Mouse (Mus musculus) CH12.LX (cell line): ENCODE results near the gene Grid1. TPM values are rescaled to one million over a fixed set of nuclear protein-coding genes. Genes with fewer than 3 reads are reported as not detected.

Experiments used
- DNase-seq: peaks from one replicate; pipeline ENCODE4 v3.0.0-alpha.2; 2013; ENCODE audit errors: extremely low read depth
- H3K27ac ChIP-seq: 2 replicates; pipeline ENCODE4 v1.5.1; 2012; ENCODE audit warnings: low read depth, mild to moderate bottlenecking, control low read depth, moderate library complexity; ENCODE audit not compliant: insufficient read depth
- H3K27me3 ChIP-seq: replicated peaks from 2 replicates; pipeline ENCODE3; 2012; ENCODE audit warnings: inconsistent platforms
- H3K36me3 ChIP-seq, 2 experiments: replicated peaks in 1 of 2; 2 replicates each; pipeline versions ENCODE3 to v1.6.1; 2012; ENCODE audit warnings: inconsistent platforms in 1 of 2, low read length in 1 of 2, mild to moderate bottlenecking in 1 of 2, mixed read lengths in 1 of 2, moderate library complexity in 1 of 2; ENCODE audit not compliant: control insufficient read depth in 1 of 2, insufficient read depth in 1 of 2
- H3K4me1 ChIP-seq, 2 experiments: 2 replicates each; pipeline ENCODE4 v1.6.1; 2012; ENCODE audit warnings: inconsistent platforms in 1 of 2, moderate library complexity in 1 of 2; ENCODE audit not compliant: insufficient read depth in 2 of 2, control insufficient read depth in 1 of 2
- H3K4me2 ChIP-seq: 2 replicates; pipeline ENCODE4 v1.6.1; 2012; ENCODE audit warnings: low read depth, mild to moderate bottlenecking, control low read depth; ENCODE audit not compliant: poor library complexity, insufficient read depth, severe bottlenecking
- H3K4me3 ChIP-seq, 3 experiments: fragments of 150-350 bp in 1 of 3; sonication (generic) in 1 of 3; replicated peaks in 1 of 3; 2 replicates each; pipeline versions ENCODE3 to v1.5.1; 2011 to 2012; ENCODE audit warnings: low read depth in 2 of 3, low read length in 2 of 3, mild to moderate bottlenecking in 2 of 3, moderate library complexity in 2 of 3, control low read depth in 1 of 3, improper control_type of control experiment in 1 of 3, inconsistent platforms in 1 of 3, mixed read lengths in 1 of 3; ENCODE audit not compliant: poor library complexity in 1 of 3
- H3K79me2 ChIP-seq: replicated peaks from 2 replicates; pipeline ENCODE4 v1.6.1; 2012; ENCODE audit warnings: mild to moderate bottlenecking, moderate library complexity; ENCODE audit not compliant: control insufficient read depth, poor library complexity, insufficient read depth, severe bottlenecking; ENCODE audit errors: extremely low read depth
- H3K9ac ChIP-seq: 2 replicates; pipeline ENCODE4 v1.6.1; 2012; ENCODE audit warnings: low read depth, mild to moderate bottlenecking, control low read depth, moderate library complexity; ENCODE audit not compliant: insufficient read depth
- H3K9me3 ChIP-seq: replicated peaks from 2 replicates; pipeline ENCODE3; 2012; ENCODE audit warnings: low read length, inconsistent platforms, mixed read lengths
- BHLHE40 ChIP-seq: IDR thresholded peaks from 2 replicates; pipeline ENCODE4 v1.6.1; 2011; ENCODE audit warnings: mild to moderate bottlenecking, low read depth, low read length, improper control_type of control experiment
- CHD1 ChIP-seq: IDR thresholded peaks from 2 replicates; pipeline ENCODE4 v1.6.1; 2012; ENCODE audit warnings: low read depth, low read length, improper control_type of control experiment, inconsistent platforms
- CHD2 ChIP-seq: IDR thresholded peaks from 2 replicates; pipeline ENCODE4 v1.6.1; 2011; ENCODE audit warnings: low read length, improper control_type of control experiment
- CTCF ChIP-seq, 2 experiments: IDR thresholded peaks in 1 of 2; conservative IDR thresholded peaks in 1 of 2; 2 replicates each; pipeline ENCODE4 v1.5.1; 2011 to 2012; ENCODE audit warnings: low read depth in 2 of 2, low read length in 2 of 2, improper control_type of control experiment in 1 of 2, inconsistent platforms in 1 of 2, mild to moderate bottlenecking in 1 of 2, moderate library complexity in 1 of 2
- E2F4 ChIP-seq: IDR thresholded peaks from 2 replicates; pipeline ENCODE4 v1.6.1; 2011; ENCODE audit warnings: low read depth, low read length, improper control_type of control experiment; ENCODE audit not compliant: insufficient replicate concordance
- EP300 ChIP-seq: IDR thresholded peaks from 2 replicates; pipeline ENCODE4 v1.6.1; 2011; ENCODE audit warnings: low read length, improper control_type of control experiment
- JUN ChIP-seq: IDR thresholded peaks from 2 replicates; pipeline ENCODE4 v1.6.1; 2011; ENCODE audit warnings: low read depth, mild to moderate bottlenecking, low read length, improper control_type of control experiment, moderate library complexity; ENCODE audit not compliant: insufficient read depth
- MAFK ChIP-seq: IDR thresholded peaks from 2 replicates; pipeline ENCODE4 v1.6.1; 2011; ENCODE audit warnings: low read length, improper control_type of control experiment; ENCODE audit not compliant: insufficient replicate concordance
- MAX ChIP-seq: IDR thresholded peaks from 2 replicates; pipeline ENCODE4 v1.6.1; 2011; ENCODE audit warnings: low read length, improper control_type of control experiment
- MAZ ChIP-seq: IDR thresholded peaks from 2 replicates; pipeline ENCODE4 v1.6.1; 2012; ENCODE audit warnings: low read depth, mild to moderate bottlenecking, inconsistent platforms, low read length, improper control_type of control experiment, moderate library complexity
- MXI1 ChIP-seq: IDR thresholded peaks from 2 replicates; pipeline ENCODE4 v1.6.1; 2011; ENCODE audit warnings: mild to moderate bottlenecking, low read depth, low read length, improper control_type of control experiment
- MYC ChIP-seq: IDR thresholded peaks from 2 replicates; pipeline ENCODE4 v1.6.1; 2011; ENCODE audit warnings: low read depth, mild to moderate bottlenecking, improper control_type of control experiment, low read length
- PAX5 ChIP-seq: IDR thresholded peaks from 2 replicates; pipeline ENCODE4 v1.6.1; 2012; ENCODE audit warnings: low read length, inconsistent platforms, mixed read lengths
- POLR2AphosphoS2 ChIP-seq: IDR thresholded peaks from 2 replicates; pipeline ENCODE4 v1.6.1; 2011; ENCODE audit warnings: low read depth, low read length, improper control_type of control experiment
- SIN3A ChIP-seq: IDR thresholded peaks from 2 replicates; pipeline ENCODE4 v1.6.1; 2012; ENCODE audit warnings: low read length, improper control_type of control experiment, inconsistent platforms
- SMC3 ChIP-seq: IDR thresholded peaks from 2 replicates; pipeline ENCODE4 v1.6.1; 2011; ENCODE audit warnings: low read depth, low read length, improper control_type of control experiment
- TBP ChIP-seq: conservative IDR thresholded peaks from 2 replicates; pipeline ENCODE4 v1.6.1; 2011; ENCODE audit warnings: low read depth, low read length, improper control_type of control experiment
- UBTF ChIP-seq: IDR thresholded peaks from 2 replicates; pipeline ENCODE4 v1.6.1; 2012; ENCODE audit warnings: low read depth, mild to moderate bottlenecking, inconsistent platforms, low read length, improper control_type of control experiment, moderate library complexity
- USF1 ChIP-seq: IDR thresholded peaks from 2 replicates; pipeline ENCODE4 v1.6.1; 2014; ENCODE audit warnings: low read depth, mild to moderate bottlenecking, inconsistent platforms, low read length, improper control_type of control experiment
- ZC3H11A ChIP-seq: IDR thresholded peaks from 2 replicates; pipeline ENCODE4 v1.6.1; 2012; ENCODE audit warnings: low read depth, mild to moderate bottlenecking, inconsistent platforms, low read length, improper control_type of control experiment
- ZMIZ1 ChIP-seq: IDR thresholded peaks from 2 replicates; pipeline ENCODE4 v1.6.1; 2012; ENCODE audit warnings: low read depth, mild to moderate bottlenecking, inconsistent platforms, low read length, improper control_type of control experiment
- ZNF384 ChIP-seq: IDR thresholded peaks from 2 replicates; pipeline ENCODE4 v1.6.1; 2012; ENCODE audit warnings: low read depth, low read length, improper control_type of control experiment, inconsistent platforms
- dilution Hi-C: fragments of 300-500 bp; cut with MboI; formaldehyde crosslinking; loops from 2 replicates; pipeline ENCODE4 v1.14.3; 2020; ENCODE audit warnings: low sequenced_read_pairs; ENCODE audit not compliant: extremely low pct_unique_long_range_greater_than_20kb, extremely low pct_ligation_motif_present
- in situ Hi-C: fragments of 300-500 bp; cut with MboI; formaldehyde crosslinking; loops from 3 replicates; pipeline ENCODE4 v1.14.3; 2019; ENCODE audit warnings: low sequenced_read_pairs, low pct_ligation_motif_present, low pct_unique_long_range_greater_than_20kb, mixed read lengths
- polyA plus RNA-seq: library from polyadenylated mRNA; unstranded; fragments of >175 nt; gene quantifications from 2 replicates; pipeline ENCODE4 v1.2.1, GENCODE M21; 2012; ENCODE audit warnings: low read depth; ENCODE audit not compliant: insufficient read length
- total RNA-seq, 2 experiments: library from RNA; depleted of rRNA; stranded (reverse); fragments of 300-350 nt in 1 of 2; fragments of >200 nt in 1 of 2; gene quantifications; 2 replicates each; pipeline ENCODE4 v1.2.3; 2012 to 2014

Grid1 gene
- total and polyA plus RNA-seq, 3 experiments = not detected

GRCm38 (mm10) chr14:34903854-34904253 is 83.9 kb downstream of the Grid1 start:
- Histone ChIP-seq H3K27me3 (peaks cover 19% of the 10 kb centered on the region), H3K79me2 (no peaks in the 10 kb centered on the region), H3K4me2 (no peak overlapping the region), H3K9ac (no peak overlapping the region), H3K36me3 (no peaks in the 10 kb centered on the region), H3K4me1 (peaks cover 0 to 2% of the 10 kb centered on the region in 2 experiments; a peak in 1 of 4 replicates), H3K9me3 (no peaks in the 10 kb centered on the region), H3K27ac (no peak overlapping the region), H3K4me3 (no peak overlapping the region)
- DNase-seq = no peak
- in situ Hi-C loops = no loop called here
- TF ChIP-seq PAX5 (no peak), USF1 (no peak), MAZ (no peak), JUN (no peak), MAX (no peak), ZNF384 (no peak), BHLHE40 (no peak), E2F4 (no peak), MAFK (no peak), ZMIZ1 (no peak), UBTF (no peak), CTCF (conservative IDR thresholded peaks at IDR 0.05 in 1 of 2, IDR thresholded peaks at IDR 0.05 in 1 of 2; ENCODE audit: low read depth in 2 of 2, low read length in 2 of 2) (no peak), SIN3A (no peak), ZC3H11A (no peak), TBP (no peak)
- dilution Hi-C loops = no loop called here

- dilution Hi-C loops = no loop called here
- Histone ChIP-seq H3K79me2 (no peaks in the 10 kb centered on the region), H3K9me3 (no peaks in the 10 kb centered on the region), H3K36me3 (no peaks in the 10 kb centered on the region), H3K4me2 (no peak overlapping the region), H3K4me1 (peaks cover 0 to 6% of the 10 kb centered on the region in 2 experiments; a peak in 1 of 4 replicates), H3K27me3 (peaks cover 15% of the 10 kb centered on the region), H3K27ac (no peak overlapping the region), H3K4me3 (no peak overlapping the region), H3K9ac (no peak overlapping the region)
- DNase-seq = no peak
- in situ Hi-C loops = no loop called here
- TF ChIP-seq CHD1 (no peak), SIN3A (no peak), USF1 (no peak), MYC (no peak), MXI1 (no peak), CTCF (conservative IDR thresholded peaks at IDR 0.05 in 1 of 2, IDR thresholded peaks at IDR 0.05 in 1 of 2; ENCODE audit: low read depth in 2 of 2, low read length in 2 of 2) (no peak), SMC3 (no peak), POLR2AphosphoS2 (no peak), TBP (no peak), EP300 (no peak), CHD2 (no peak)
Observed at GRCm38 (mm10) chr14:34905697-34906096, 85.8 kb downstream of the Grid1 start.
